Mouse (Mus musculus) midbrain, embryonic 13.5 days (tissue): Measurements from ENCODE around the gene Sgk1. TPM values are rescaled to one million over a fixed set of nuclear protein-coding genes. Genes with fewer than 3 reads are reported as not detected.
A peak's percentile ranks its signal among the peaks of the same experiment; 100 is the strongest.

Experiments
- ATAC-seq: fragments of 200-750 bp; cut with Nextera tagmentation; 2 replicates; pipeline ENCODE4 v1.8.0; 2017; ENCODE audit warnings: mild to moderate bottlenecking, moderate TSS enrichment, moderate library complexity
- H3K27ac ChIP-seq: fragments of 300-500 bp; sonication (generic); 2 replicates; pipeline ENCODE4 v1.5.1; 2015; ENCODE audit warnings: inconsistent platforms, mild to moderate bottlenecking, moderate library complexity
- H3K27me3 ChIP-seq: fragments of 300-500 bp; sonication (generic); 2 replicates; pipeline ENCODE4 v1.6.1; 2015; ENCODE audit warnings: mild to moderate bottlenecking, inconsistent platforms
- H3K36me3 ChIP-seq: fragments of 300-500 bp; sonication (generic); 2 replicates; pipeline ENCODE4 v1.6.1; 2015; ENCODE audit warnings: mild to moderate bottlenecking, inconsistent platforms
- H3K4me1 ChIP-seq: fragments of 300-500 bp; sonication (generic); replicated peaks from 2 replicates; pipeline ENCODE4 v1.6.1; 2015; ENCODE audit warnings: inconsistent platforms
- H3K4me2 ChIP-seq: fragments of 300-500 bp; sonication (generic); replicated peaks from 2 replicates; pipeline ENCODE4 v1.6.1; 2015; ENCODE audit warnings: moderate library complexity, mild to moderate bottlenecking, inconsistent platforms
- H3K4me3 ChIP-seq: fragments of 300-500 bp; sonication (generic); replicated peaks from 2 replicates; pipeline ENCODE4 v1.5.1; 2015; ENCODE audit warnings: mild to moderate bottlenecking, inconsistent platforms
- H3K9ac ChIP-seq: fragments of 300-500 bp; sonication (generic); replicated peaks from 2 replicates; pipeline ENCODE4 v1.6.1; 2015; ENCODE audit warnings: mild to moderate bottlenecking, inconsistent platforms
- H3K9me3 ChIP-seq: fragments of 300-500 bp; sonication (generic); 2 replicates; pipeline ENCODE4 v1.6.1; 2016; ENCODE audit warnings: mild to moderate bottlenecking, inconsistent platforms
- WGBS: fragments of 180-500 bp; shearing (Covaris S2); methylation state at CpG from one replicate; pipeline ENCODE4 v1.1.7; 2015; 5-methylcytosine and 5-hydroxymethylcytosine counted together
- polyA plus RNA-seq: library from polyadenylated mRNA; unstranded; fragments of >200 nt; fragmentation: Nextera tagmentation; extraction: Ambion mirVana; gene quantifications from 2 replicates; pipeline ENCODE4 v1.2.1, GENCODE M21; 2015

The Sgk1 gene
- polyA plus RNA-seq, 1 experiment from 2014 or later: 36.7 TPM

- H3K4me2 ChIP-seq: peak overlapping the region; percentile 41
- no peak overlapping the region for H3K4me3 ChIP-seq
- peak overlapping the region; percentile 82 for H3K27ac ChIP-seq
- H3K9me3 ChIP-seq: no peaks in the 10 kb centered on the region
- no peaks in the 10 kb centered on the region for H3K27me3 ChIP-seq
- peak; percentile 86 for ATAC-seq
- H3K4me1 ChIP-seq: peaks cover 24% of the 10 kb centered on the region
- H3K9ac ChIP-seq: no peak overlapping the region; the same call in 1 of the 2 replicates
- 3% methylated on average over 9 of the region's 9 CpGs for WGBS
- H3K36me3 ChIP-seq: no peaks in the 10 kb centered on the region
Measured at GRCm38 (mm10) chr10:21923495-21923952, 41.5 kb downstream of the Sgk1 start.

DNA sequence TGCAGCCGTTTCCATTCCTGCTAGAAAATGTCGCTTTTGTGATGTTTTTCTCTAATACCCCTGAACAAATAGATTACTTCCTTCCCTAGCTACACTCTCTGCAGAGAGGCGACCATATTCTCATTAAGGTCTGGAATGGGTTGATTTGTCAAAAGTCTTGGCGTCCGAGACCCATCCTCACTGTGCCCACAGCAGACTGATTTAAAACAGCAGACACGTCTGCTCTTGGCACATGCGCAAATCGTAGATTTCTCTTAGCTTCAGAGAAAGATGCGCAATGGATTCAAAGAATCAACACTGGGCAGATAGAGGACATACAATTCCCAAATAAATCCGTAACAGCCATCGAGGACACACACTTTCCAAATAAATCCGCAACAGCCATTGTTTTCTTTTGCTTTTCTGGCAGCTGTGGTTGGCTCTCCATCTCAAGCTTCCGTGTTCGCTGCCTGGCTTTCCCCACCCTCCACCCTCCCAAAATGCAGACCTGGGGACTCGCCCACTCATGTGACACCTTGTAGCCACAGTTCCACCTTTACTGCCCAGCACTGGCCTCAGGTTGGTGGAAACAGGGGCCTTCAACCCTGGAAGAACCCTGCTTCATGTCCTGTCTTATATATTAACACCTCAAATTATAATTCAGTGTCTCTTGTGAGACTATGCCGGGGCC lies 42.2 kb downstream of the Sgk1 start:
- Histone ChIP-seq H3K27ac (peak overlapping the region; percentile 82), H3K4me3 (no peak overlapping the region), H3K27me3 (no peaks in the 10 kb centered on the region), H3K9me3 (no peaks in the 10 kb centered on the region), H3K9ac (no peak overlapping the region; the same call in 1 of the 2 replicates), H3K4me1 (peaks cover 24% of the 10 kb centered on the region), H3K4me2 (peak overlapping the region; percentile 41), H3K36me3 (no peaks in the 10 kb centered on the region)
- 66% methylated on average over 16 of the region's 16 CpGs for WGBS
- peak; percentile 27; the same call in 1 of the 2 replicates for ATAC-seq

DNA sequence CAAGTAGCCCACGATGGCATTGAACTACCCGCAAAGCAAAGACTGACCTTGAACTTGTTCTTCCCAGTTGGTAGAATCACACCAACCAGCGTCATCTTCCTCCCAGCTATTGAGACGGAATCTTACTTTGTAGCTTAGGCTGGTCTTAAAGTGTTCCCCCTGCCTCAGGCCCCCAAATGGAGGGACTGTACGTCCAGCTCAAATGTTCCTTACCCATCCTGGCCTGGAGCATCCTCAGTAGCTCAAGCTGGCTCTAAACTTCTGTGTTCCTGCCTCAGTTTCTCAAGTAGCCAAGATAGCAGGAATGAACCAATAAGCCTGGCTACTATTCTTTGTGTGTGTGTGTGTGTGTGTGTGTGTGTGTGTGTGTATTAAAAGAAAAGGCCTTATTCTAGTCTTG lies 45.0 kb downstream of the Sgk1 start:
- H3K9me3 ChIP-seq: no peaks in the 10 kb centered on the region
- no peak overlapping the region for H3K27ac ChIP-seq
- H3K9ac ChIP-seq: no peak overlapping the region
- ATAC-seq: no peak
- H3K27me3 ChIP-seq: no peaks in the 10 kb centered on the region
- 88% methylated on average over 5 of the region's 5 CpGs for WGBS
- no peak overlapping the region for H3K4me2 ChIP-seq
- peaks cover 22% of the 10 kb centered on the region for H3K4me1 ChIP-seq
- H3K4me3 ChIP-seq: no peak overlapping the region
- H3K36me3 ChIP-seq: no peaks in the 10 kb centered on the region

DNA sequence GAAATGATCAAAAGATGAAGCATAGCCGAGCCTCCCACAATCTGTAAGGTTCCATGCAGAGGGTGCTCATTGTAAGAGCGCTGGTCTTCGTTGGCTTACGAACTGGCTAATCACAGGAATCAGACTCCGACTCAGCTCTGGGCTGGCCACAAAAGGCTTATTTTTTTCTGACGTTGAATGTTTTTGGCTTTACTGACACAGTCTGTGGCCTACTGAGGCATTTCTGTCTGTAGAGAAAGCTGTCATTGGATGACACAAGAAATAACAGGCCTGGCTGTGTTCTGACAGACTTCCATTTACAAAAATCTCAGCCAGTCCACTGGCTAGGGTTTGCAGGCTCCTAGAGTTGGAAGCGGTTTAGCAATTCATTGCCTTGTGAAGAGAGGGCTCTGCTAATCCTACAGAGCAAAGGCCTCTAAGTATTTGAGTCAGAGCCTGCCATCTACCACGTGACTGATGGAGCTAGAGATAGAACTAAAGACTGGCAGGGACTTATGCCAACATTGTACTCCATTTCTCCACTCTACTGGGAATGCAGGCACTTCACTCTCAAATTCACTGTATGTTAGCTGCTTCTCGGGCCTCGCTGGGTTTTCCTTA lies 48.9 kb downstream of the Sgk1 start:
- Histone ChIP-seq H3K4me3 (no peak overlapping the region), H3K27ac (no peak overlapping the region), H3K9ac (no peak overlapping the region), H3K27me3 (no peaks in the 10 kb centered on the region), H3K36me3 (no peaks in the 10 kb centered on the region), H3K4me1 (no peaks in the 10 kb centered on the region), H3K4me2 (no peak overlapping the region), H3K9me3 (no peaks in the 10 kb centered on the region)
- WGBS: 74% methylated on average over 10 of the region's 10 CpGs
- ATAC-seq: no peak; the same call in 1 of the 2 replicates

GRCm38 (mm10) chr10:21932791-21933190 lies 50.8 kb downstream of the Sgk1 start:
- Histone ChIP-seq H3K9me3 (no peaks in the 10 kb centered on the region), H3K36me3 (no peaks in the 10 kb centered on the region), H3K27me3 (no peaks in the 10 kb centered on the region), H3K27ac (no peak overlapping the region), H3K4me3 (no peak overlapping the region), H3K9ac (no peak overlapping the region), H3K4me1 (peaks cover 10% of the 10 kb centered on the region), H3K4me2 (no peak overlapping the region)
- WGBS: 82% methylated on average over 3 of the region's 3 CpGs
- ATAC-seq: no peak

DNA sequence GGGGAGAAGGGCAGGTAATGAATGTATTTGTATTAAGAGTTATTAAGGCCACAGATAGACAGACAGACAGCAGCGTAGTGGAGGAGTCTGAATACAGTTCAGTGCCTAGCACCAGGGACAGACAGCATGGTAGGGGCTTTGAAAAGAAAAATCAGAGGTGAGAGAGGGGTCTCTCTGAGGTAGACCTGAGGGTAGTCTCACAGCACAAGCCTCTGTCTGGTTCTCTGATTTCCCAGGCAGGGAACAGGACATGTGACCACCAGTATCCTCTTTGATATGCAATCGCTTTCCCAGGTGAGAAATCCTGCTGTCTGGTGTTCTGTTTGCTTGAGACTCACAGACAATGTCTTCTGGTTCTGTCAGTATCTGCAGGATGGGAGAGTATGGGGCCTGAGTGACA lies 52.8 kb downstream of the Sgk1 start:
- H3K36me3 ChIP-seq: no peaks in the 10 kb centered on the region
- no peak overlapping the region for H3K4me2 ChIP-seq
- H3K4me3 ChIP-seq: no peak overlapping the region
- no peak overlapping the region for H3K9ac ChIP-seq
- H3K27ac ChIP-seq: no peak overlapping the region
- no peaks in the 10 kb centered on the region for H3K9me3 ChIP-seq
- ATAC-seq: no peak
- no peaks in the 10 kb centered on the region for H3K27me3 ChIP-seq
- peaks cover 10% of the 10 kb centered on the region for H3K4me1 ChIP-seq
- WGBS: 93% methylated on average over 2 of the region's 2 CpGs

DNA sequence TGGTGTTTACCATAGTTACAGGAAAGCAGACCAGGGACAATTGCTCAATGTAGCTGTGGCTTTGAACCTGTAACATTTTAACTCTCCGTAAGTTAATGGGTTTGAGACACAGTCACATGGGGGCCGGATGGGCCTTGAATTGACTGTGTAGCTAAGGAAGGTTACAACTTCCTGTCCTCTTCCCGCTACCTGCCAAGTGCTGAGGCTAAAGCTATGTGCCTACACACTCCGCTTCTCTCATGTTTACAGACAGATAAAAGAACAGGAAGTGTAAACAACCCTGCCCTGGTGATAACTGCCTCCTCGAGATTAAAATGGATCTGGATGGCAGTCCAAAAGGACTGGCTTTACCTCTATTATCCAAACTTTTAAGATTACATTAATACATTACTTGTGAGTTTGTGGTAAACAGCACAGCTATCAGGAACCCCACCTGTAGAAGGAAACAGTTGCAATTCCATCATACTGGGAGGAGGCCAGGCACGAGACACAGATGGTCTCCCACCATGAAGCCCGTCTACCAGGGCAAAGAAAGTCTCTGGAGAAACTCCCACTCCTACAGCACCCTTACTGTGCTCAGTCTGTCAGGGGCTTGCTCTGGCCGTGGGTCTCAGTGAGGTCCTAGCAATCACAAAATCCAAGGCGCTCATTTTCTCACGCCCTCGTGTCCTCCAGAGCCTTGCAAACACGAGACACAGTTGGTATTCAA lies 54.7 kb downstream of the Sgk1 start:
- Histone ChIP-seq H3K9me3 (no peaks in the 10 kb centered on the region), H3K4me3 (no peak overlapping the region), H3K27me3 (no peaks in the 10 kb centered on the region), H3K27ac (no peak overlapping the region), H3K9ac (no peak overlapping the region), H3K36me3 (no peaks in the 10 kb centered on the region), H3K4me2 (no peak overlapping the region), H3K4me1 (peaks cover 10% of the 10 kb centered on the region)
- 50% methylated on average over 12 of the region's 12 CpGs for WGBS
- ATAC-seq: no peak

DNA sequence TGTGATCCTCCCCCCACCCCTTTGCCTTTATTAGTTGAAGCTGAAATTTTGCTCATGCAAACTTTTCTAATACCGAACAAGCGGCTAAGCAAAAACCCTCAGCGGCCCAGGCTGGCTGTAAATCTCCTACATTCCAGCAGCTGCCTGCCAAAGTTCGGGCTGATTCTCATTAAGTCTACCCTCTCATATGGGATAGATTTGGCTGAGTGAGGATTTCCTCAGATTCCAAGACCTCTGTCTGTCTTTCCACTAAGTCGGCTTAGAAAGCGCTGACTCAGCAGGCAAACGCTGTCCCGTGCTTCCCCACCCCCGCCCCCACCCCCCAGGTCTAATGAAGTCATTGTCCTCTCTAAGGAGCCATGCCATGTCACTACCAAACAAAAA lies 55.2 kb downstream of the Sgk1 start:
- WGBS: 10% methylated on average over 9 of the region's 9 CpGs
- H3K4me2 ChIP-seq: no peak overlapping the region
- H3K27me3 ChIP-seq: no peaks in the 10 kb centered on the region
- H3K9ac ChIP-seq: no peak overlapping the region
- no peaks in the 10 kb centered on the region for H3K9me3 ChIP-seq
- no peaks in the 10 kb centered on the region for H3K36me3 ChIP-seq
- 0 out of 2 replicates have a peak, but pooled peaks have one; percentile 40 for ATAC-seq
- H3K4me1 ChIP-seq: peaks cover 10% of the 10 kb centered on the region
- no peak overlapping the region for H3K27ac ChIP-seq
- H3K4me3 ChIP-seq: no peak overlapping the region

- no peak overlapping the region for H3K4me3 ChIP-seq
- H3K36me3 ChIP-seq: no peaks in the 10 kb centered on the region
- WGBS: 65% methylated on average over 4 of the region's 4 CpGs
- H3K9me3 ChIP-seq: no peaks in the 10 kb centered on the region
- peaks cover 10% of the 10 kb centered on the region for H3K4me1 ChIP-seq
- H3K27me3 ChIP-seq: no peaks in the 10 kb centered on the region
- no peak for ATAC-seq
- H3K4me2 ChIP-seq: no peak overlapping the region
- H3K27ac ChIP-seq: no peak overlapping the region
- H3K9ac ChIP-seq: no peak overlapping the region
Measured at GRCm38 (mm10) chr10:21938166-21938565, 56.2 kb downstream of the Sgk1 start.

DNA sequence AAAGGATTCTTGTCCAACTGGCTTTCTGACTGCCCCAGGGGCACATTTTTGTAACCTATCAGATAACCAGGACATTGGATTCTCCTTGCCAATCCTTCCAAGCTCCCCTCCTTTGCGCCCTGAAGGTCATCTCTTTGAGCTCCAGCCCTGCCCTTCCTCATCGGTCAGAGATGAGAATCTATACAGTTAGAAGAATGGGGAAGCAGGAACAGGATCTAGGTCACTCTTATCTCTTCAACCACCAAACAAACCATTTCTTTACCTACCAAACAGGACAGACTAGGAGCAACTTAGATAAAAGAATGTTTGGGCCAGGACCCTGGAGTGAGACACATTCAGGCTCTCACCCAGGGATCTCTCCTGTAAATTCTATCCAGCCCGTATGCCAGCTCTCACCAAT lies 59.3 kb downstream of the Sgk1 start:
- no peaks in the 10 kb centered on the region for H3K9me3 ChIP-seq
- H3K4me1 ChIP-seq: peaks cover 10% of the 10 kb centered on the region
- no peak overlapping the region for H3K9ac ChIP-seq
- H3K27me3 ChIP-seq: no peaks in the 10 kb centered on the region
- no peak overlapping the region for H3K4me3 ChIP-seq
- no peak for ATAC-seq
- 84% methylated on average over 3 of the region's 3 CpGs for WGBS
- no peak overlapping the region for H3K4me2 ChIP-seq
- H3K36me3 ChIP-seq: no peaks in the 10 kb centered on the region
- H3K27ac ChIP-seq: no peak overlapping the region

- Histone ChIP-seq H3K27ac (no peak overlapping the region), H3K36me3 (no peaks in the 10 kb centered on the region), H3K4me2 (no peak overlapping the region), H3K4me3 (no peak overlapping the region), H3K27me3 (no peaks in the 10 kb centered on the region), H3K4me1 (no peaks in the 10 kb centered on the region), H3K9ac (no peak overlapping the region), H3K9me3 (no peaks in the 10 kb centered on the region)
- 93% methylated on average over 6 of the region's 6 CpGs for WGBS
- ATAC-seq: no peak
Measured at GRCm38 (mm10) chr10:21943145-21943700, 61.2 kb downstream of the Sgk1 start.

- H3K36me3 ChIP-seq: no peaks in the 10 kb centered on the region
- no peak for ATAC-seq
- H3K4me3 ChIP-seq: no peak overlapping the region
- H3K9me3 ChIP-seq: no peaks in the 10 kb centered on the region
- H3K9ac ChIP-seq: no peak overlapping the region
- WGBS: 82% methylated on average over 1 of the region's 1 CpGs
- no peaks in the 10 kb centered on the region for H3K27me3 ChIP-seq
- H3K4me1 ChIP-seq: no peaks in the 10 kb centered on the region
- no peak overlapping the region for H3K27ac ChIP-seq
- no peak overlapping the region for H3K4me2 ChIP-seq
Measured at GRCm38 (mm10) chr10:21945195-21945594, 63.2 kb downstream of the Sgk1 start.
